Mouse (Mus musculus): ENCODE data around the gene Phc2.
A peak's percentile ranks its signal among the peaks of the same experiment; 100 is the strongest.
"Not testable (repeated sequence)": the region's sequence is repeated elsewhere in the genome, so short reads cannot be mapped to it uniquely, and the experiment has no call there.

Phc2 gene

GRCm38 (mm10) chr4:128646762-128647161 is 7.7 kb upstream of the Phc2 start:
- DNase-seq: no peak

- DNase-seq: no peak
Observed at GRCm38 (mm10) chr4:128648567-128649255, 5.8 kb upstream of the Phc2 start.

GRCm38 (mm10) chr4:128651530-128651929 is 3.0 kb upstream of the Phc2 start:
- peak; percentile 90 for DNase-seq

GRCm38 (mm10) chr4:128652584-128653298 is 1.8 kb upstream of the Phc2 start:
- DNase-seq: peak; percentile 37

- no peak for DNase-seq
Observed at GRCm38 (mm10) chr4:128655446-128655845, 944 bp downstream of the Phc2 start.

GRCm38 (mm10) chr4:128660196-128660595 is 5.7 kb downstream of the Phc2 start:
- no peak for DNase-seq

- no peak for DNase-seq
Observed at GRCm38 (mm10) chr4:128661063-128661462, 6.6 kb downstream of the Phc2 start.

- no peak for DNase-seq
Observed at GRCm38 (mm10) chr4:128664002-128664401, 9.5 kb downstream of the Phc2 start.

- not testable (repeated sequence) for DNase-seq
Observed at GRCm38 (mm10) chr4:128666362-128666761, 11.9 kb downstream of the Phc2 start.

GRCm38 (mm10) chr4:128667195-128667594 is 12.7 kb downstream of the Phc2 start:
- DNase-seq: not testable (repeated sequence)

- DNase-seq: no peak
Observed at GRCm38 (mm10) chr4:128669229-128669628, 14.7 kb downstream of the Phc2 start.

- peak; percentile 30 for DNase-seq
Observed at GRCm38 (mm10) chr4:128670566-128671191, 16.2 kb downstream of the Phc2 start.

GRCm38 (mm10) chr4:128672494-128672893 is 18.0 kb downstream of the Phc2 start:
- no peak for DNase-seq

- peak; percentile 8 for DNase-seq
Observed at GRCm38 (mm10) chr4:128678564-128679217, 24.2 kb downstream of the Phc2 start.

- no peak for DNase-seq
Observed at GRCm38 (mm10) chr4:128681126-128681525, 26.6 kb downstream of the Phc2 start.

- no peak for DNase-seq
Observed at GRCm38 (mm10) chr4:128682281-128682680, 27.8 kb downstream of the Phc2 start.

GRCm38 (mm10) chr4:128683706-128684105 is 29.2 kb downstream of the Phc2 start:
- no peak for DNase-seq

GRCm38 (mm10) chr4:128684108-128684507 is 29.6 kb downstream of the Phc2 start:
- DNase-seq: no peak

GRCm38 (mm10) chr4:128688513-128688913 is 34.0 kb downstream of the Phc2 start:
- no peak for DNase-seq

- no peak for DNase-seq
Observed at GRCm38 (mm10) chr4:128688976-128689375, 34.5 kb downstream of the Phc2 start.

GRCm38 (mm10) chr4:128689739-128690304 is 35.3 kb downstream of the Phc2 start:
- DNase-seq: no peak

GRCm38 (mm10) chr4:128691195-128691594 is 36.7 kb downstream of the Phc2 start:
- DNase-seq: no peak
